Mouse (Mus musculus) G1E (cell line): ENCODE measurements around the gene Nop10.

Source experiments
- CTCF ChIP-seq: IDR thresholded peaks from 2 replicates; pipeline ENCODE4 v1.5.1; 2012; ENCODE audit warnings: low read depth, low read length, inconsistent platforms, mixed read lengths
- GATA1 ChIP-seq: IDR thresholded peaks from 2 replicates; pipeline ENCODE4 v1.6.1; 2012; ENCODE audit warnings: borderline replicate concordance, low read length, inconsistent platforms, mixed read lengths

DNA sequence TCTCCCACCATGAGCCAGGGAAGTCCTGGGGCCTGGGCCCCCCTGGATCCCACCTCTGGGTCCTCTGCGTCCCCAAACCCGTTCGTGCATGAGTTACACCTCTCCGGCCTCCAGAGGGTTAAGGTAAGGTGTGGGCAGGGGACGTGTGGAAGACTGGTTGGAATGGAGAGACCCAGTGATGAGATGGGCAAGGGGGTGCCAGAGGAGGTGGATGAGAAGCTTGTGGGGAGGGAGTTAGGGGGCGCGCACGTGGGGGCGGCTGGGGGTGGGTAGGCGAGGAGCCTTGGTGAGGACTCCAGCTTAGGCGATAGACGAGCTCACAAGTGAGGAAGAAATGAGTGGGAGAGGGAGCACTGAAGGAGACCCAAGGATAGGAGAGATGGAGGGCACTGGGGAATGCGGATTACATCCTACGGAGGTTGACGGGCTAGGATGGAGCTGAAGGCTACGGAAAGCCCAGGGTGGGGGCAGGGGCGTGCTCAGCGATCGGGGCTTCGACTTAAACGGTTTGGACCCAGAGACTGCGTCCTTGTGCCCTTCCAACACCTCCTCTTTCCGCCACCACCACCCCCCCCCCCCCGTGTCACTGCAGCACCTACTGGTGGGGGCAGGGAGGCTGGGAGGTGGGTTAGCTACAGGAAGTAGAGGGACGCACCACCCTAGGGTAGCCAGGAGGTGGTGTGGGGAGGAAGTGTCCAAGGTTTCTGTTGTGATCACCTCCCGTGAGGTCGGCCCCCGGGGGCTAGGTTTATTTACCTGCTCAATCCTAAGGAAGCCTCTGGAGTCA is 21.6 kb upstream of the Nop10 start:
- TF ChIP-seq CTCF (no peak), GATA1 (no peak)
